Mouse (Mus musculus): ENCODE measurements around the gene Hmbs. TPM values are rescaled to one million over a fixed set of nuclear protein-coding genes. Genes with fewer than 3 reads are reported as not detected.

The Hmbs gene
- polyA plus RNA-seq, 1 experiment: 331 TPM

DNA sequence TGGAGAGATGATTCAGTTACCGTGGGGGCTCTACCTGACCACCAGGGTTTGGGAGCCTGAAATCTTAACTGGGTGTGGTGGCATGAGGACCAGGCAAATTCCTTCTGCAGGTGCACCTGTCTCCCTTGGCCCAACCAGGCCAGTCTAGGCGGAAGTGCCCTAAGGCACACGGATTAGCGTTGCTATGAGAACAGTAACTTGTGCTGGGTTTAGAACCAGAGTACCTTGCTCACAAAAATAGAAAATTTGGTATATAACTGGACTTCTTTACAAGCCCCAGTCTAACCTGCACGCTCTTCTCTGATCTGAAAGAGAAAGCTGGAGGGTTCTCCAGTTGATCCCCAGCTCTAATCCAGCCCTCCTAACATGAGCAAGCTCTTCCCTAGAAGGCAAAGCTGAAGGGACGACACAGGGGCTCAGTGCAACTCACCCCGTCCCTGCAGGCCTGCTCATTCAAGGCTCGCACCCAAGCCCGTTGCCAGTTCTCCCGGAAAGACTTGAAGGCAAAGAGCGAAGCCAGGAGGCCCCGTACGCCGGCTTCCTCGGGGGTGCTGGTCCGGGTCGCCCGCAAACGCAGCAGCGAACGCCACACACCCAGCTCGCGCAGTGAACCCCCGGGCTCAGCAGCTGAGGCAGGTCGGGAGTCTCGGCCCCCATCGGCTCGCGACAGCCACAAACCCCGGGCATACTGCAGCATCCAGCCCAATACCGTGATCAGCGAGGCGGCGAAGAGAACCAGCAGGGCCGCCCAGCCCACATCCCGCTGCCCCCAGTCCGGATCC lies 24.7 kb downstream of the Hmbs start:
- H3K4me3 ChIP-seq (replicated peaks): peak overlapping the region; percentile 90
- no peaks in the 10 kb centered on the region for H3K9me3 ChIP-seq (ENCODE audit: control insufficient read depth, low read length)
- peaks cover 46% of the 10 kb centered on the region for H3K36me3 ChIP-seq (ENCODE audit: control insufficient read depth)
- TF ChIP-seq TAL1 (IDR thresholded peaks at IDR 0.05; ENCODE audit: low read length) (no peak), GATA1 (IDR thresholded peaks at IDR 0.05; ENCODE audit: low read length) (no peak)
- H3K4me1 ChIP-seq (ENCODE audit: control insufficient read depth): peaks cover 58% of the 10 kb centered on the region
- no peaks in the 10 kb centered on the region for H3K27me3 ChIP-seq (ENCODE audit: control insufficient read depth)

DNA sequence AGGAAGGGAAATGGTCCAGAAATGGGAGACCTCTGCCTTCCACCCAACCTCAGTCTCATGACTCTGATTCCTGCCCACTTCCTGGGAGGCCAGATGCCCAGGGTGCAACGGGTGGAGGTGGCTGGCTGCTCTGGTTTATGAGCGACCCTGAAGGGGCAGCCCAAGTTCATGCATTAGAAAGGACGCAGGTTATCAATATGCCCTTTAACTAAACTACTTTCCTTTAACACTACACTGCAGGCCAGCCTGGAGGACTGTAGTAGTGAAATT lies 25.3 kb downstream of the Hmbs start:
- Histone ChIP-seq H3K4me3 (replicated peaks) (peak overlapping the region; percentile 90), H3K4me1 (ENCODE audit: control insufficient read depth) (peaks cover 56% of the 10 kb centered on the region), H3K27me3 (ENCODE audit: control insufficient read depth) (no peaks in the 10 kb centered on the region), H3K36me3 (ENCODE audit: control insufficient read depth) (peaks cover 51% of the 10 kb centered on the region), H3K9me3 (ENCODE audit: control insufficient read depth, low read length) (no peaks in the 10 kb centered on the region)
- TF ChIP-seq TAL1 (IDR thresholded peaks at IDR 0.05; ENCODE audit: low read length): no peak
- no peak for TF ChIP-seq GATA1 (IDR thresholded peaks at IDR 0.05; ENCODE audit: low read length)

DNA sequence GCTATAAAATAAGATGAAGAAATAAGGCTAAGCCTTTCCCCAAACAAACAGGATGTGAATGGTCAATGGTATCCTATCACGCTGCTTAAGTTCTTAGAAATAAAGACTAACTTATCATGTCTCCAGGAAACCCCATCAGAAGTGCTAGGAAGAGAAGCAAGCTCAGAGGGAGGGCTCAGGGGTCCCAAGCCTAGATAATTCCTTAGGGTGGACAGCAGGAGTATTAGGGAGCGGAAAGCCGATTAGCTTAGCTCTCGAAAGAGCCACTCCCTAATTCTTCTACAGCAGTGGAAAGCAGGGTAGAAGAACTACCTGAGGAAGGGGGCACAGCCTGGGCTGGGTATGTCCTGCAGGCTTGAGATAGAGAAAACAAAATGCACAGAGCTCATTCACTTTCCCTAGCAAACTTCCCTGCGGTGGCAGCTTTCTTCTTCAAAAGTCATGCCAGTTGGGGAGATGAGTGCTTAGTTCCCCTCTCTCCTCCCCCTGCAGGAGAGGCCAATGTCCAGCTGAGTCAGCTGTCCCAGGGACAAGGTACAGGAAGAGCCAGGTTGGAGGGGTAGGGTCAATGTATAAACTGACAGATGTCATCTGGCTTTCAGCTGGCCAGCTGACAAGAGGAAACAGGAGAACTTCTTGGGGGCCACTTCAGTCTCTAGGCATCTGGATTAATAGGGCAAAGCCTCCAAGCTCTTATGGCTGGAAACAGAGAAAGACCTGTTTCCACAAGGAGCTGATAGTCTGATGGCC lies 25.8 kb downstream of the Hmbs start:
- Histone ChIP-seq H3K4me3 (replicated peaks) (peak overlapping the region; percentile 90), H3K27me3 (ENCODE audit: control insufficient read depth) (no peaks in the 10 kb centered on the region), H3K36me3 (ENCODE audit: control insufficient read depth) (peaks cover 56% of the 10 kb centered on the region), H3K4me1 (ENCODE audit: control insufficient read depth) (peaks cover 59% of the 10 kb centered on the region), H3K9me3 (ENCODE audit: control insufficient read depth, low read length) (no peaks in the 10 kb centered on the region)
- TF ChIP-seq GATA1 (IDR thresholded peaks at IDR 0.05; ENCODE audit: low read length) (no peak), TAL1 (IDR thresholded peaks at IDR 0.05; ENCODE audit: low read length) (no peak)

DNA sequence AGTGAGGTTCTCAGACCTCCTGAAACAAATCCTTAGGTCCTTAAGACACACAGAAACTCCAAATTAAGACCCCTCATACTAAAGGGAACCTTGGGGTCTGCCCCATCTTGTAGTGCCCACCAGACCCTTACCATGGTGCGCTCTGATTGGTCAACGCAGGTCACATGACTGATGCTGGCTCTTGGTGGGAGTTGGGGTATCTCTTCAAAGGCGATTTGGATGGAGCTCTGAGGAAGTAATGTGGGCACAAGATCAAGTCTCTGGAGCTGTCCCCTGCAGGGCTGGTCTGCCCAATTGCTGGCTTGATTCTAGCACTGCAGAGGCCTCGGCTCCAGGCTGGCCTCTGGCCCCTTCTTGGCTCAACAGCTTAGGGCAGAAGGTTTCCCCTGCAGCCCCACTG lies 26.6 kb downstream of the Hmbs start:
- Histone ChIP-seq H3K36me3 (ENCODE audit: control insufficient read depth) (peaks cover 64% of the 10 kb centered on the region), H3K4me1 (ENCODE audit: control insufficient read depth) (peaks cover 60% of the 10 kb centered on the region), H3K9me3 (ENCODE audit: control insufficient read depth, low read length) (no peaks in the 10 kb centered on the region), H3K4me3 (replicated peaks) (peak overlapping the region; percentile 90), H3K27me3 (ENCODE audit: control insufficient read depth) (no peaks in the 10 kb centered on the region)
- TF ChIP-seq TAL1 (IDR thresholded peaks at IDR 0.05; ENCODE audit: low read length) (no peak), GATA1 (IDR thresholded peaks at IDR 0.05; ENCODE audit: low read length) (no peak)

DNA sequence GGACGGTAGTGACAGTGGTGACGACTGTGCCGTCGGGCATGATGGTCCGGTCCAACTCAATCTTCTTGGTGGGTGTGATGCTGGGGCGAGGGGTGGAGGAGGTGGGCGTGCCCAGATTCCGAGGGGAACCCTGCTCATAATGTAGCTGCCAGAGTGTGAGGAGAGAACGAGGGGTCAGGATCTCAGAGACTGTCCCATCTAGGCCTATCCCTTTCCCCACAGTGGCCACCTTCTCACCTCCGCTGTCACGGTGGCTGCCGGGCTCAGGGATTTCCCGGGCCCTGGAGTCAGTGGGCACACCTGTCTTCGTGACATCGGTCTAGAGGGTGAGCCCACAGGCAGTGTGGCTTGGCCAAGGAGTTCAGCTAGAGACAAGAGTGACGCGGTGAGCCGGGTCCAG lies 29.1 kb downstream of the Hmbs start:
- Histone ChIP-seq H3K4me1 (ENCODE audit: control insufficient read depth) (peaks cover 52% of the 10 kb centered on the region), H3K36me3 (ENCODE audit: control insufficient read depth) (peaks cover 88% of the 10 kb centered on the region)
- TF ChIP-seq GATA1 (IDR thresholded peaks at IDR 0.05; ENCODE audit: low read length) (no peak), TAL1 (IDR thresholded peaks at IDR 0.05; ENCODE audit: low read length) (no peak)

DNA sequence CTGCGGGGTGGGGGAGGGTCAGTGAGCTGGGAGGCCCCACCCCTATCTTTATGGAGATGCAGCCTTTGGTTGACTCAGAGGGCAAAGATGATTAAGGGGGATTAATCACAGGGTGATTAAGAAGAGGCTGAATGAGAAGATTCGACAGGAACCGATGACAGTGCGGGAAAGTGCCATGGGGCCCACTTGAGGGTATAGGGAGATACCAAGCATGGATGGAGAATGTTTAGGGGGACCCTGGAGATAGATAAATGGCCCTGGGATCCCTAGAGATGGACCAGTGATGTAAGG lies 29.8 kb downstream of the Hmbs start:
- H3K4me3 ChIP-seq (replicated peaks): no peak overlapping the region
- H3K4me1 ChIP-seq (ENCODE audit: control insufficient read depth): peaks cover 52% of the 10 kb centered on the region
- H3K27me3 ChIP-seq (ENCODE audit: control insufficient read depth): no peaks in the 10 kb centered on the region
- H3K9me3 ChIP-seq (ENCODE audit: control insufficient read depth, low read length): no peaks in the 10 kb centered on the region
- peaks cover 95% of the 10 kb centered on the region for H3K36me3 ChIP-seq (ENCODE audit: control insufficient read depth)
- no peak for TF ChIP-seq GATA1 (IDR thresholded peaks at IDR 0.05; ENCODE audit: low read length)
- no peak for TF ChIP-seq TAL1 (IDR thresholded peaks at IDR 0.05; ENCODE audit: low read length)

More for the DNA sequence above, 29.1 kb downstream of the Hmbs start:
- no peaks in the 10 kb centered on the region for H3K9me3 ChIP-seq (ENCODE audit: control insufficient read depth, low read length)
- H3K4me3 ChIP-seq (replicated peaks): no peak overlapping the region
- H3K27me3 ChIP-seq (ENCODE audit: control insufficient read depth): no peaks in the 10 kb centered on the region

DNA sequence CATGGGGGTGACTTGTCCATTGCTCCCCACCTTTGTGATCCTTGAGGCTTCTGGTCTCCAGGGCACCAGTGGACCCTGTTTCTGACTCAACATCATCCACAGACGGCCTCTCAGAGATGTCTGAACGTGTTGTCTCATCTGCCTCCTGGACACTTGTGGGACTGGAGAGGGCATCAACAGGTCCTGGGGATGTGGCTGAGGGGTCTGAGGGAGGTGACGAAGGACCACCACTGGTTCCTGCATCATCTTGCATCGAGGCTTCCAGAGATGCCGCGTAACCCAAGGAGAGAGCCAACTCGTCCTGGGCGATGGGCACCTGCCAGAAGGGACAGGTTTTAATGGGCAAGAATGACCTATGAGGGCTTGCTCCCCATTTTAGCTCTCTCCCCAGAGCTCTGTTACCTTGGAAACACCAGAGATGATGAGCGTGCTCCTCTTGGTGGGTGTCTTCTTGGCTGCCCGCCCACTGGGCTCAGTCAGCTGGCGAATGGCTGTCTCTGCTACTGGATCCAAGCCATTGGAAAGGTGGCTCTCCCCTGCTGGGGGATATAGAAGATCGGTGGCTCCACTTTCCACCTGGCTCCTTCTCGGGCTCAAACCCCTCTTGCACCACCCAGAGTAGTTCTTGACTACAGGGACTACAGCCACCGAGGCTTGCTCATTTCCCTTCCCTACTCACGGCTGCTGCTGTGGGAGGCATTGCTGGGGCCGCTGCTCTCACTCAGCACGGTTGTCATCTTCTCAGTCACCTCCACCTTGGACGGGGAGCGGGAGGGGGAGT lies 30.4 kb downstream of the Hmbs start:
- Histone ChIP-seq H3K27me3 (ENCODE audit: control insufficient read depth) (no peaks in the 10 kb centered on the region), H3K4me3 (replicated peaks) (no peak overlapping the region), H3K9me3 (ENCODE audit: control insufficient read depth, low read length) (no peaks in the 10 kb centered on the region), H3K36me3 (ENCODE audit: control insufficient read depth) (peaks cover 98% of the 10 kb centered on the region), H3K4me1 (ENCODE audit: control insufficient read depth) (peaks cover 46% of the 10 kb centered on the region)
- TF ChIP-seq TAL1 (IDR thresholded peaks at IDR 0.05; ENCODE audit: low read length) (no peak), GATA1 (IDR thresholded peaks at IDR 0.05; ENCODE audit: low read length) (no peak)

DNA sequence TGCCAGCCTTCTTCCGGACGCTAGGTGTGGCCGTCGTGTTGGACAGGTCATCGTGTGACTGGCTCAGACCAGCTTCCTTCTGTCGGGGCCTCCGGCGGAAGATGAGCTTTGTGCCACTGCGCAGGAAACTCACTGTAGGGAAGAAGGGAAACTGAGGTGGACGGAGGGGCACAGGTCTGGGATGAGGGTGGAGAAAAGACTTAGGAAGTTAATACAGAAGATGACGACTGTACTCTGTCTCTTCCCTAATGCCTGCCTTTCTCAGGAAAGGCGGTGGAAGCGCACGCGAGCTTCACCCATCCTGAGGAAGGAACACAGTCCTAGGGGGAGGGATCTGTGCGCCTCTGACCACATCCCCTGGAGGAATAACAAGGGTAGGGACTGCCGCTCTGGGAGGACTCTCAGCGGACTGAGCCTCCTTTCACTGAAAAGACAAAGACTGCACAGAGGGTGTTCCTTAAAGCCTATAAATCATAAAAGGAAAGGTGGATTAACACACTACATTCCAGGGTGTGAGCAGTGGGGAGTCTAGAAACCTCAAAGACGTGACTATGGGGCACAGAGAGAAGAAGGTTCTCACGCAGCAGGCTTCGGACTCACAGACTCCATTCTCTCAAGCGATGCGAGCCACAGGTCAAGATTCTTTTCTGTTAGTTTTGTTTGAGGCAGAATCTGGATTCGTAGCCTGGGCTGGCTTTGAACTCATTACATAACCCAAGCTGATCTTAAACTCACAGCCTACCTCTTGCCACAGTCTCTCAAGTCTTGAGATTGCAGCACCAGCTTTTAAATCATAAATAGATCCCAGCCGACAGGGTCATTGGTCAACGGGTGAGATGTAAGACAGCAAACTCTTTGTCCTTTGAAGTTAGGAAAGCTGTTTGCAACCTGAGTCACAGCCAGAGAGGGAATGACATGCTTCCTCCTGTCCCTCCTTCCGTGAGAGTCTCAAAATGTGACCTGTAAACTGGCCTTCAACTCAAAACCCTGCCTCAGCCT lies 32.6 kb downstream of the Hmbs start:
- H3K9me3 ChIP-seq (ENCODE audit: control insufficient read depth, low read length): no peaks in the 10 kb centered on the region
- TF ChIP-seq TAL1 (IDR thresholded peaks at IDR 0.05; ENCODE audit: low read length): no peak
- TF ChIP-seq GATA1 (IDR thresholded peaks at IDR 0.05; ENCODE audit: low read length): no peak
- peaks cover 34% of the 10 kb centered on the region for H3K4me1 ChIP-seq (ENCODE audit: control insufficient read depth)
- H3K27me3 ChIP-seq (ENCODE audit: control insufficient read depth): no peaks in the 10 kb centered on the region
- peaks cover 84% of the 10 kb centered on the region for H3K36me3 ChIP-seq (ENCODE audit: control insufficient read depth)
- H3K4me3 ChIP-seq (replicated peaks): no peak overlapping the region
